Mouse (Mus musculus) lung, postnatal 25 days (tissue): ENCODE measurements at regions not wholly inside any gene's neighbourhood (a gene's known extent, or its start where the extent isn't known, plus 50 kb on each side); places are given as distances from the start of the nearest gene placed in this dataset.

Experiments
- DNase-seq: peaks from one replicate; pipeline ENCODE4 v3.0.0; 2022; ENCODE audit warnings: low spot score

- DNase-seq = no peak
Measured at GRCm38 (mm10) chr9:95331275-95331674, 75.2 kb downstream of the Chst2 start.

GRCm38 (mm10) chr9:95330097-95330496 lies 76.4 kb downstream of the Chst2 start:
- no peak for DNase-seq

GRCm38 (mm10) chr9:95329053-95329430 lies 77.5 kb downstream of the Chst2 start:
- no peak for DNase-seq

DNA sequence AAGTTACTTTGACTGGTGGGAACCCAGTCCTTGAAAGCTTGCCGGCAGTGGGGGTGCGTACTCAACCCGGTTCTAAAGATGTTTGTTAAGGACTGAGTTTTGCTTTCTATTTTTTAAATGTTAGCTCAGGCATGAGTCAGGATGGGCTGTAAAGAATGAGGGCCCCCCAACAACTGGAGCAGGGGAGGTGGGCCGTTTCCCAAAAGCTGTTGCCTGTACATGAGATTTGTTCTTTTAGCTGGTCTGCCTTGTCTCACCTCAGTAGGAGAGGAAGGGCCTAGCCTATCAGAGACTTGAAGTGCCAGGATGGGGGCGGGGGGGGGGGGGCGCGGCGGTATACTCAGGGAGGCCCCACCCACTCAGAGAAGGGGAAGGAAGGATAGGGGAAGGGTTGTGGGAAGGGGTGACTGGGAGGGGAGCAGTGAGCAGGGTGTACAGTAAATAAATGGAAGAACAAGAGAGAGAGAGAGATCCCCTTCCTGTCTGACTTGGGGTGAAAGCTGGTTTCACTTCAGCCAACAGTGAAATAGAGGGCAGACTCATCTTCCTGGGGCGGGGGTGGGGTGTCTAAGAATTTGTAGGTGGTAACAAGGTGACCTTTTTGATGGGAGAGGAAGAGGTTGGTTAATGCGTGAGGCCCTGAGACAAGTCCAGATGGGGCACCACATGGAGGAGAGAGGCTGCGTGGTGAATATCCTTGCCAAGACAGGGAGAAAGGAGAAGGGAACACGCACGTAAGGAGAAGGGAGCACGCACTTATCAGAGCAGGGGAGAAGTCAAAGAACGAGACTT lies 78.1 kb downstream of the Chst2 start:
- DNase-seq = no peak

DNA sequence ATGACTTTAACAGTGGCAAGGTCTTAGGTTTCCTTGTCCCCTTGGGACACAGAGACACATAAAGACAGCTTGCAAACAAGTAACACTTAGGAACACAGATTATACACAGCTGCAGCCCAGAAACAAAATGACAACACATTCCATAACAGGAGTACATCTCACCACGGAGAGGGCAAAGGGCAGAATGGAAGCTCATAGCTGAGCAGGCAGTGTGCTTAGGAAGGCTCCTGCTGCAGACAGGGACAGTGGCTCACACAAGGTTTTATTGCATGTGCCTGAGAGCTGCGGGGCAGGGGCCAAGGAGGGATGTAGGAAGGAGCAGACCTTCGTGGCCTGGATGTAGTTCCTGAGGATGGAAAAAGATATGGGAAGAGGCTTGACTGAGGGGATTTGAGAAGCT lies 78.8 kb downstream of the Chst2 start:
- DNase-seq = peak; percentile 11

DNA sequence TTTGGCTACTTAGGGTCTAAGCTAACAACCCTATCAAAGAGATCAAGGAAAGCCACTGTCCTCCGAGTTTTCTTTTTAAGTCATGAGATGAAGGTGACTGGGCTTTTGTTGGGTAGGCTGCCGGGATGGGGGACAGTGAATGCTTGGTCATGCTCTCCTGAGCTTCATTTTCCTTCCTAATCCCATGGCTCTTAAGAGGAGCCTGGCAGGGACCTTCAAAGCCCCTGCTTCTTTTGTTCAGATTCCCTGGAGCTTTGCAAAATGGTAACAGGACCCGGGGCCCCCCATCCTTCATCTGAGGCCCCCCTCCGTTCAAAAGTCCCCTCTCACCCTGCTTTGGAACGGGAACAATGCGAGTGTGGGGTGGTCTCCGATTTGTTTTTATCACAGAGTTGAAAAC lies 82.9 kb downstream of the Chst2 start:
- no peak for DNase-seq

DNA sequence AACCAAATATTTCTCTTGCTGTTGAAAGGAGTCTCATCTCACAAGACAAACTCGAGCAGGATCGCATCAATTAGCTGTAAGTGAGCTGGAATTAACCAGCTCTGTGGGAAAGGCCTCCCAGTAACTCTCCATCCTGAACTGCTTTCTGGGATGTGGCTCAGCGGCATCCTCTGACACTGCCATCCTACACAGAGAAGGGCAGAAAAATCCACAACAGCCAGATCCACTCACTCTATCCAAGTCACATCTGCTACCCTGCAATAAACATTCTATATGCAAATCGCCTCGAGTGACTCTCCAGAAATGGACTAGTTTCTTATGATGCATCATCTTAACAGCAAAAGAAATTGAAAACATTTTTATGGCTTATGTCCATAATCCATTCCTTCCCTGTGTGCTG lies 83.6 kb downstream of the Chst2 start:
- no peak for DNase-seq

- DNase-seq = no peak
Measured at GRCm38 (mm10) chr9:95322031-95322430, 84.5 kb downstream of the Chst2 start.

DNA sequence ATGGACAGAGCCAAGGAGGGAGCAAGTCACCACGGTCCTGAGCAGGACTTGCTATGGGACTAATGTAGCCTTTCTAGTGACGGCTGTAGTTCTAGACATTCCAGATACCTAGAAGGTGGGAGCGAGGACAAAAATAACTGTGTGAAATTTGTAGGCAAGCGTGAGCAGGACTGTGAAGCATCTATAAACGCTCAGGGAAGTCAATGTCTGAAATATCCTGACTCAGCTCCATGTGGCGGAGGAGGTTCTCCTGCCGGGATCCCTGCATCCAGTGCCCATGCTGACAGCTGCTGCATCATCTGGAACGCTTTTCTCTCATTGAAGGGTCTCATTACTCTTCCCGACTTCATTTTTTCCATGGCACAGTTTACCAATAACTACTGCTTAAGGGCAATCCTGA lies 87.6 kb downstream of the Chst2 start:
- no peak for DNase-seq

- DNase-seq = no peak
Measured at GRCm38 (mm10) chr9:95316726-95317125, 89.8 kb downstream of the Chst2 start.

GRCm38 (mm10) chr9:95315080-95315479 lies 91.4 kb downstream of the Chst2 start:
- DNase-seq = no peak

DNA sequence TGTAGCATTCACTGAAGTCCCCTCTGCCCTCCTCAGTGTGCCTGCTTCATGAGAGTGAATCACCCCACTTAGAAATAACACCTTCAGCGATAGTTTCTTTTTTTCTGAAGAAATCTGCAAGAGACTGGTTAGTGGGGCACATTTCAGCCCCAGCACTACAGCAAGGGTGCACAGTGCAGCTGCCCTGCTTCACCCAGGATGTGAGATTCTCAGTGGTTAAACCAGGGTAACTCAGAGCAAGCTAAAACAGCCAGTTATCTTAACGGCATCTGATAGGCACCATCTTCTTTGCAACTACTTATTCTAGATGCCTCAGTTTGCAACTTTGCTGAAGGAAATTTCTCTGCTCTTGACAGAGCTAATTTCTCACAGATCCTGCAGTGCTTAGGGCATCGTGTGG lies 94.9 kb downstream of the Chst2 start:
- no peak for DNase-seq

- DNase-seq = no peak
Measured at GRCm38 (mm10) chr9:95289008-95289407, 117.5 kb downstream of the Chst2 start.

- no peak for DNase-seq
Measured at GRCm38 (mm10) chr9:95282996-95283395, 123.5 kb downstream of the Chst2 start.

GRCm38 (mm10) chr9:95282502-95282901 lies 124.0 kb downstream of the Chst2 start:
- DNase-seq = no peak
